Mouse (Mus musculus) limb, embryonic 11.5 days (tissue): ENCODE results near the gene Ddias. TPM values are rescaled to one million over a fixed set of nuclear protein-coding genes. Genes with fewer than 3 reads are reported as not detected.
A peak's percentile ranks its signal among the peaks of the same experiment; 100 is the strongest.

ENCODE experiments used
- ATAC-seq: fragments of 200-750 bp; cut with Nextera tagmentation; 2 replicates; pipeline ENCODE4 v1.8.0; 2017; ENCODE audit warnings: low read depth; ENCODE audit not compliant: insufficient number of reproducible peaks, low FRiP score, low TSS enrichment
- DNase-seq: peaks from one replicate; pipeline ENCODE4 v3.0.0-alpha.2; 2015; ENCODE audit warnings: low spot score
- H3K27ac ChIP-seq: fragments of 300-500 bp; sonication (generic); replicated peaks from 2 replicates; pipeline ENCODE4 v1.5.1; 2014; ENCODE audit warnings: low read depth, mild to moderate bottlenecking, low read length
- H3K27me3 ChIP-seq: fragments of 300-500 bp; sonication (generic); 2 replicates; pipeline ENCODE4 v1.6.1; 2014; ENCODE audit warnings: mild to moderate bottlenecking, low read length, mixed read lengths; ENCODE audit not compliant: control insufficient read depth, insufficient read depth
- H3K36me3 ChIP-seq: fragments of 300-500 bp; sonication (generic); 2 replicates; pipeline ENCODE4 v1.6.1; 2014; ENCODE audit warnings: mild to moderate bottlenecking, low read length, moderate library complexity, mixed read lengths; ENCODE audit not compliant: control insufficient read depth, insufficient read depth
- H3K4me1 ChIP-seq: fragments of 300-500 bp; sonication (generic); 2 replicates; pipeline ENCODE4 v1.6.1; 2014; ENCODE audit warnings: low read length, mixed read lengths; ENCODE audit not compliant: control insufficient read depth, insufficient read depth
- H3K4me2 ChIP-seq: fragments of 300-500 bp; sonication (generic); 2 replicates; pipeline ENCODE4 v1.6.1; 2014; ENCODE audit warnings: low read depth, mild to moderate bottlenecking, moderate library complexity; ENCODE audit not compliant: severe bottlenecking
- H3K4me3 ChIP-seq: fragments of 300-500 bp; sonication (generic); 2 replicates; pipeline ENCODE4 v1.5.1; 2014; ENCODE audit warnings: low read depth, low read length
- H3K9ac ChIP-seq: fragments of 300-500 bp; sonication (generic); 2 replicates; pipeline ENCODE4 v1.6.1; 2014; ENCODE audit warnings: mild to moderate bottlenecking, low read length
- H3K9me3 ChIP-seq: fragments of 300-500 bp; sonication (generic); 2 replicates; pipeline ENCODE4 v1.6.1; 2016; ENCODE audit warnings: low read length; ENCODE audit not compliant: control insufficient read depth
- WGBS: fragments of 180-500 bp; shearing (Covaris S2); extraction: QIAGEN DNeasy Blood & Tissue Kit; methylation state at CpG from one replicate; pipeline ENCODE4 v1.1.7; 2014; 5-methylcytosine and 5-hydroxymethylcytosine counted together
- polyA plus RNA-seq: library from polyadenylated mRNA; unstranded; fragments of >200 nt; fragmentation: Nextera tagmentation; extraction: Ambion mirVana; gene quantifications from 2 replicates; pipeline ENCODE4 v1.2.1, GENCODE M21; 2014

Gene Ddias
- polyA plus RNA-seq, 1 experiment from 2014 or later: 24.1 TPM

GRCm38 (mm10) chr7:92876066-92876465 is 2.0 kb upstream of the Ddias start:
- H3K36me3 ChIP-seq: no peaks in the 10 kb centered on the region
- peaks cover 9% of the 10 kb centered on the region; the same call in 1 of the 2 replicates for H3K4me1 ChIP-seq
- H3K9ac ChIP-seq: no peak overlapping the region
- no peaks in the 10 kb centered on the region for H3K9me3 ChIP-seq
- peak; percentile 30 for DNase-seq
- H3K27ac ChIP-seq: 0 out of 2 replicates have a peak overlapping the region, but pooled peaks have one; percentile 2
- H3K27me3 ChIP-seq: no peaks in the 10 kb centered on the region
- peak overlapping the region; percentile 60 for H3K4me3 ChIP-seq
- no peak for ATAC-seq
- WGBS: 46% methylated on average over 3 of the region's 3 CpGs
- peak overlapping the region; percentile 68 for H3K4me2 ChIP-seq

- H3K9ac ChIP-seq: peak overlapping the region; percentile 80
- peak; percentile 90 for ATAC-seq
- peak overlapping the region; percentile 96 for H3K27ac ChIP-seq
- peak; percentile 90 for DNase-seq
- under 1% methylated on average over 26 of the region's 29 CpGs for WGBS
- H3K4me1 ChIP-seq: peaks cover 9% of the 10 kb centered on the region; the same call in 1 of the 2 replicates
- H3K27me3 ChIP-seq: no peaks in the 10 kb centered on the region
- H3K4me3 ChIP-seq: peak overlapping the region; percentile 60
- H3K9me3 ChIP-seq: no peaks in the 10 kb centered on the region
- H3K36me3 ChIP-seq: no peaks in the 10 kb centered on the region
- peak overlapping the region; percentile 68 for H3K4me2 ChIP-seq
Measured at GRCm38 (mm10) chr7:92874761-92875408, 838 bp upstream of the Ddias start.

GRCm38 (mm10) chr7:92871596-92871995 is 2.5 kb downstream of the Ddias start:
- no peak for ATAC-seq
- 94% methylated on average over 4 of the region's 4 CpGs for WGBS
- Histone ChIP-seq H3K4me2 (no peak overlapping the region), H3K4me1 (peaks cover 9% of the 10 kb centered on the region; the same call in 1 of the 2 replicates), H3K27ac (no peak overlapping the region), H3K9me3 (no peaks in the 10 kb centered on the region), H3K36me3 (no peaks in the 10 kb centered on the region), H3K4me3 (no peak overlapping the region), H3K27me3 (no peaks in the 10 kb centered on the region), H3K9ac (no peak overlapping the region)
- DNase-seq: no peak

- WGBS: 81% methylated on average over 3 of the region's 3 CpGs
- H3K4me1 ChIP-seq: peaks cover 6% of the 10 kb centered on the region; the same call in 1 of the 2 replicates
- no peak overlapping the region for H3K9ac ChIP-seq
- no peak overlapping the region for H3K4me2 ChIP-seq
- DNase-seq: no peak
- H3K4me3 ChIP-seq: no peak overlapping the region
- no peaks in the 10 kb centered on the region for H3K36me3 ChIP-seq
- H3K27ac ChIP-seq: no peak overlapping the region
- H3K9me3 ChIP-seq: no peaks in the 10 kb centered on the region
- no peaks in the 10 kb centered on the region for H3K27me3 ChIP-seq
- ATAC-seq: no peak
Measured at GRCm38 (mm10) chr7:92870161-92870560, 3.9 kb downstream of the Ddias start.

- ATAC-seq (no peak), DNase-seq (no peak)
- Histone ChIP-seq H3K27me3 (no peaks in the 10 kb centered on the region), H3K4me2 (no peak overlapping the region), H3K4me1 (no peaks in the 10 kb centered on the region), H3K9ac (no peak overlapping the region), H3K36me3 (no peaks in the 10 kb centered on the region), H3K9me3 (no peaks in the 10 kb centered on the region), H3K27ac (no peak overlapping the region), H3K4me3 (no peak overlapping the region)
- 47% methylated on average over 2 of the region's 2 CpGs for WGBS
Measured at GRCm38 (mm10) chr7:92866526-92866925, 7.5 kb downstream of the Ddias start.

- H3K4me1 ChIP-seq: no peaks in the 10 kb centered on the region
- no peak overlapping the region for H3K9ac ChIP-seq
- no peaks in the 10 kb centered on the region for H3K36me3 ChIP-seq
- 79% methylated on average over 3 of the region's 3 CpGs for WGBS
- no peaks in the 10 kb centered on the region for H3K9me3 ChIP-seq
- no peaks in the 10 kb centered on the region for H3K27me3 ChIP-seq
- H3K4me3 ChIP-seq: no peak overlapping the region
- ATAC-seq (no peak), DNase-seq (no peak)
- H3K4me2 ChIP-seq: no peak overlapping the region
- no peak overlapping the region for H3K27ac ChIP-seq
Measured at GRCm38 (mm10) chr7:92848246-92848645, 25.8 kb downstream of the Ddias start.

- no peak overlapping the region for H3K9ac ChIP-seq
- no peaks in the 10 kb centered on the region for H3K9me3 ChIP-seq
- WGBS: 83% methylated on average over 2 of the region's 2 CpGs
- H3K27me3 ChIP-seq: no peaks in the 10 kb centered on the region
- DNase-seq: no peak
- no peak overlapping the region for H3K4me2 ChIP-seq
- no peak overlapping the region for H3K27ac ChIP-seq
- no peaks in the 10 kb centered on the region for H3K4me1 ChIP-seq
- no peak for ATAC-seq
- H3K4me3 ChIP-seq: no peak overlapping the region
- H3K36me3 ChIP-seq: no peaks in the 10 kb centered on the region
Measured at GRCm38 (mm10) chr7:92842254-92842653, 31.8 kb downstream of the Ddias start.

GRCm38 (mm10) chr7:92837907-92838306 is 36.1 kb downstream of the Ddias start:
- 68% methylated on average over 3 of the region's 3 CpGs for WGBS
- no peaks in the 10 kb centered on the region for H3K9me3 ChIP-seq
- no peaks in the 10 kb centered on the region for H3K27me3 ChIP-seq
- ATAC-seq (no peak), DNase-seq (no peak)
- no peak overlapping the region for H3K4me2 ChIP-seq
- no peak overlapping the region for H3K27ac ChIP-seq
- no peak overlapping the region for H3K4me3 ChIP-seq
- H3K36me3 ChIP-seq: no peaks in the 10 kb centered on the region
- no peaks in the 10 kb centered on the region for H3K4me1 ChIP-seq
- H3K9ac ChIP-seq: no peak overlapping the region

GRCm38 (mm10) chr7:92837226-92837625 is 36.8 kb downstream of the Ddias start:
- no peak overlapping the region for H3K4me2 ChIP-seq
- H3K4me1 ChIP-seq: no peaks in the 10 kb centered on the region
- H3K9ac ChIP-seq: no peak overlapping the region
- H3K27me3 ChIP-seq: no peaks in the 10 kb centered on the region
- ATAC-seq (no peak), DNase-seq (no peak)
- WGBS: 88% methylated on average over 11 of the region's 11 CpGs
- no peaks in the 10 kb centered on the region for H3K36me3 ChIP-seq
- no peak overlapping the region for H3K4me3 ChIP-seq
- no peaks in the 10 kb centered on the region for H3K9me3 ChIP-seq
- no peak overlapping the region for H3K27ac ChIP-seq
